Comparison of ENCODE assay signal across 8 mouse cellular contexts in genomic region chrX:18161796-18162191, GRCm38 (mm10). TPM values are rescaled to one million over a fixed set of nuclear protein-coding genes. Genes with fewer than 3 reads are reported as not detected.
DNase-seq lines count a peak whose midpoint lies in the region; ATAC-seq and TF ChIP-seq lines count a peak whose summit lies in the region.

No protein-coding gene starts in this region.

- no peak; the same call in 1 of the 2 replicates for TF ChIP-seq CTCF in liver, postnatal 0 days (IDR thresholded peaks at IDR 0.05; ENCODE audit: low read depth)

- DNase-seq in heart, embryonic 10.5 days (ENCODE audit: low spot score), result no peak
- no peak for DNase-seq in heart, postnatal 25 days (ENCODE audit: low spot score)
- DNase-seq in urinary bladder, postnatal 10 days (ENCODE audit: low spot score), result peak; percentile 8
- DNase-seq in urinary bladder, postnatal 36 days (ENCODE audit: low spot score in 2 of 2), result no peak
- no peak for DNase-seq in liver, postnatal 0 days
- peak; percentile 43 for DNase-seq in thymus, postnatal 0 days (ENCODE audit: low spot score)
- DNase-seq in adrenal gland, postnatal 4 days (ENCODE audit: low spot score in 2 of 2), result no peak

- ATAC-seq in hematopoietic stem cell, adult 5-6 weeks (replicated peaks in 1 of 2; ENCODE audit: insufficient read depth in 1 of 2, low FRiP score in 2 of 2, low TSS enrichment in 1 of 2, low read depth in 1 of 2, poor library complexity in 2 of 2, severe bottlenecking in 2 of 2), result peak; percentile 9 to 29; a peak in 2 of 4 replicates
- peak; percentile 54 for ATAC-seq in liver, postnatal 0 days

- intact Hi-C loops in heart, postnatal 25 days (cut with DNase I), result loop anchor here (5.0 to 10.0 kb wide), 2 partner anchors 91 to 283 kb away; no protein-coding TSS in a partner anchor

- H3K9ac ChIP-seq in liver, postnatal 0 days (replicated peaks), result peak overlapping the region; percentile 87

- WGBS in heart, embryonic 10.5 days, result under 1% methylated on average over 23 of the region's 28 CpGs
- WGBS in liver, postnatal 0 days (ENCODE audit: insufficient replicate concordance), result 1% methylated on average over 26 of the region's 28 CpGs

- peak overlapping the region; percentile 96 for H3K27ac ChIP-seq in heart, embryonic 10.5 days
- peak overlapping the region; percentile 93 for H3K27ac ChIP-seq in liver, postnatal 0 days (ENCODE audit: low read depth)

- peak overlapping the region; percentile 84 for H3K4me3 ChIP-seq in heart, embryonic 10.5 days
- peak overlapping the region; percentile 91 for H3K4me3 ChIP-seq in liver, postnatal 0 days (ENCODE audit: low read depth, low read length)

- no peaks in the 10 kb centered on the region for H3K36me3 ChIP-seq in heart, embryonic 10.5 days
- no peaks in the 10 kb centered on the region for H3K36me3 ChIP-seq in liver, postnatal 0 days (replicated peaks; ENCODE audit: insufficient read depth, low read length)

- no peaks in the 10 kb centered on the region for H3K9me3 ChIP-seq in heart, embryonic 10.5 days
- no peaks in the 10 kb centered on the region for H3K9me3 ChIP-seq in liver, postnatal 0 days (ENCODE audit: low read length)

- peak overlapping the region; percentile 91 for H3K4me2 ChIP-seq in liver, postnatal 0 days (ENCODE audit: low read depth, low read length)

- H3K4me1 ChIP-seq in heart, embryonic 10.5 days, result no peaks in the 10 kb centered on the region
- peaks cover 3% of the 10 kb centered on the region; the same call in 1 of the 2 replicates for H3K4me1 ChIP-seq in liver, postnatal 0 days (ENCODE audit: insufficient read depth)

- TF ChIP-seq EP300 in liver, postnatal 0 days (IDR thresholded peaks at IDR 0.05; ENCODE audit: low read depth), result no peak

- H3K27me3 ChIP-seq in heart, embryonic 10.5 days (ENCODE audit: insufficient read depth, poor library complexity, severe bottlenecking), result no peaks in the 10 kb centered on the region
- H3K27me3 ChIP-seq in liver, postnatal 0 days (ENCODE audit: insufficient read depth, low read length), result no peaks in the 10 kb centered on the region

RNA-seq across cellular contexts. Expression of gene Kdm6a, which starts 0.6 kb away (rescaled TPM):
- 18.9 and 23.6 TPM in 2 replicates for polyA plus RNA-seq in heart, embryonic 10.5 days (2016; fragmentation: Nextera tagmentation; extraction: Ambion mirVana)
- total RNA-seq in heart, postnatal 25 days (2021), result 10 to 100 TPM; 21.0 to 44.7 TPM
- total RNA-seq in hematopoietic stem cell, adult 5-6 weeks (2017), result 60.4 and 91.2 TPM in 2 replicates
- polyA plus RNA-seq in liver, postnatal 0 days (2015; fragmentation: Nextera tagmentation; extraction: Ambion mirVana), result 9.2 and 9.4 TPM in 2 replicates
- polyA plus RNA-seq in thymus, postnatal 0 days (2015; fragmentation: Nextera tagmentation; extraction: Ambion mirVana), result 26.6 and 26.7 TPM in 2 replicates
- 10 to 100 TPM; 60.1 to 96.8 TPM for total RNA-seq in adrenal gland, postnatal 4 days (2021)

RNA-seq across cellular contexts. Expression of gene Dusp21, which starts 16.1 kb away (rescaled TPM):
- not detected in 2 replicates for polyA plus RNA-seq in heart, embryonic 10.5 days (2016; fragmentation: Nextera tagmentation; extraction: Ambion mirVana)
- not detected for total RNA-seq in heart, postnatal 25 days (2021)
- not detected in 2 replicates for total RNA-seq in hematopoietic stem cell, adult 5-6 weeks (2017)
- not detected in 2 replicates for polyA plus RNA-seq in liver, postnatal 0 days (2015; fragmentation: Nextera tagmentation; extraction: Ambion mirVana)
- polyA plus RNA-seq in thymus, postnatal 0 days (2015; fragmentation: Nextera tagmentation; extraction: Ambion mirVana), result not detected in 2 replicates
- not detected for total RNA-seq in adrenal gland, postnatal 4 days (2021)

Comparison
In these comparisons a context has a peak if more than half of its experiments do, and no peak if none do; other contexts are left out.
1. DNase-seq: peak in urinary bladder, postnatal 10 days (single experiment) and thymus, postnatal 0 days (single experiment); none in heart, embryonic 10.5 days (single experiment), heart, postnatal 25 days (single experiment), urinary bladder, postnatal 36 days (0 of 2), liver, postnatal 0 days (single experiment) and adrenal gland, postnatal 4 days (0 of 2).